Comparison of ENCODE assay signal across 7 mouse cellular contexts in genomic region chr4:44166702-44167396, GRCm38 (mm10).
A peak's percentile ranks its signal among the peaks of the same experiment; 100 is the strongest.
DNase-seq lines count a peak whose midpoint lies in the region; ATAC-seq lines count a peak whose summit lies in the region.

No protein-coding gene starts in this region.

- peak overlapping the region; percentile 89 for H3K9ac ChIP-seq in limb, embryonic 13.5 days
- H3K9ac ChIP-seq in stomach, embryonic 14.5 days (replicated peaks; ENCODE audit: low read depth, low read length), result peak overlapping the region; percentile 81

- H3K4me3 ChIP-seq in megakaryocyte, embryonic 14.5 days (replicated peaks), result peak overlapping the region; percentile 94
- H3K4me3 ChIP-seq in forebrain, embryonic 10.5 days, result peak overlapping the region; percentile 76
- peak overlapping the region; percentile 79 for H3K4me3 ChIP-seq in limb, embryonic 13.5 days
- peak overlapping the region; percentile 84 for H3K4me3 ChIP-seq in stomach, embryonic 14.5 days (ENCODE audit: low read depth, low read length)

- peak overlapping the region; percentile 96 for H3K27ac ChIP-seq in forebrain, embryonic 10.5 days
- peak overlapping the region; percentile 99 for H3K27ac ChIP-seq in limb, embryonic 13.5 days
- H3K27ac ChIP-seq in stomach, embryonic 14.5 days (ENCODE audit: low read length), result peak overlapping the region; percentile 99

- H3K27me3 ChIP-seq in megakaryocyte, embryonic 14.5 days (replicated peaks), result no peaks in the 10 kb centered on the region
- H3K27me3 ChIP-seq in forebrain, embryonic 10.5 days (ENCODE audit: poor library complexity, severe bottlenecking), result no peaks in the 10 kb centered on the region
- no peaks in the 10 kb centered on the region for H3K27me3 ChIP-seq in limb, embryonic 13.5 days
- no peaks in the 10 kb centered on the region for H3K27me3 ChIP-seq in stomach, embryonic 14.5 days (ENCODE audit: control insufficient read depth, insufficient read depth, low read length)

- no peaks in the 10 kb centered on the region for H3K9me3 ChIP-seq in megakaryocyte, embryonic 14.5 days
- H3K9me3 ChIP-seq in forebrain, embryonic 10.5 days, result no peaks in the 10 kb centered on the region
- no peaks in the 10 kb centered on the region for H3K9me3 ChIP-seq in limb, embryonic 13.5 days
- no peaks in the 10 kb centered on the region for H3K9me3 ChIP-seq in stomach, embryonic 14.5 days (ENCODE audit: control insufficient read depth, low read depth, low read length)

- 5% methylated on average over 20 of the region's 20 CpGs for WGBS in forebrain, embryonic 10.5 days
- WGBS in limb, embryonic 13.5 days, result 3% methylated on average over 20 of the region's 20 CpGs
- under 1% methylated on average over 20 of the region's 20 CpGs for WGBS in stomach, embryonic 14.5 days

- peaks cover 56% of the 10 kb centered on the region for H3K4me1 ChIP-seq in megakaryocyte, embryonic 14.5 days
- H3K4me1 ChIP-seq in forebrain, embryonic 10.5 days, result peaks cover 59% of the 10 kb centered on the region
- H3K4me1 ChIP-seq in limb, embryonic 13.5 days, result peaks cover 47% of the 10 kb centered on the region
- H3K4me1 ChIP-seq in stomach, embryonic 14.5 days (ENCODE audit: control insufficient read depth, insufficient read depth, low read length), result peaks cover 30% of the 10 kb centered on the region

- ATAC-seq in megakaryocyte, adult 5-6 weeks (ENCODE audit: poor library complexity, severe bottlenecking), result no peak
- ATAC-seq in limb, embryonic 13.5 days (ENCODE audit: low FRiP score, low read depth), result no peak
- no peak for ATAC-seq in stomach, embryonic 14.5 days (ENCODE audit: insufficient number of reproducible peaks, insufficient read depth, low FRiP score, low read depth)
- no peak for ATAC-seq in activated CD4-positive, CD25-positive, alpha-beta regulatory T cell, adult 4 months

- peak overlapping the region; percentile 62 for H3K4me2 ChIP-seq in limb, embryonic 13.5 days (replicated peaks)
- peak overlapping the region; percentile 51 for H3K4me2 ChIP-seq in stomach, embryonic 14.5 days (replicated peaks; ENCODE audit: low read depth, low read length)

- peaks cover 6% of the 10 kb centered on the region for H3K36me3 ChIP-seq in megakaryocyte, embryonic 14.5 days (replicated peaks; ENCODE audit: low read length)
- H3K36me3 ChIP-seq in forebrain, embryonic 10.5 days (replicated peaks), result no peaks in the 10 kb centered on the region
- no peaks in the 10 kb centered on the region for H3K36me3 ChIP-seq in limb, embryonic 13.5 days
- no peaks in the 10 kb centered on the region for H3K36me3 ChIP-seq in stomach, embryonic 14.5 days (ENCODE audit: control insufficient read depth, insufficient read depth, low read length)

- DNase-seq in forebrain, embryonic 10.5 days (ENCODE audit: extremely low spot score, low spot score), result no peak
- no peak for DNase-seq in layer of hippocampus, adult 9-10 months (ENCODE audit: low spot score)
